Mouse (Mus musculus) MEL (cell line): Measurements from ENCODE around the gene Atp8a1. TPM values are rescaled to one million over a fixed set of nuclear protein-coding genes. Genes with fewer than 3 reads are reported as not detected.

Experiments used
- DNase-seq: peaks from one replicate; pipeline ENCODE4 v3.0.0; 2011; ENCODE audit warnings: low read depth, low spot score
- H3K27ac ChIP-seq: 2 replicates; pipeline ENCODE4 v1.5.1; 2012; ENCODE audit warnings: low read depth, mild to moderate bottlenecking, control low read depth, low read length, moderate library complexity; ENCODE audit not compliant: control insufficient read depth
- H3K27me3 ChIP-seq, 2 experiments: fragments of 150-350 bp in 1 of 2; sonication (generic) in 1 of 2; 2 replicates each; pipeline ENCODE4 v1.6.1; 2012; ENCODE audit warnings: low read length in 2 of 2, mild to moderate bottlenecking in 2 of 2, improper control_type of control experiment in 1 of 2, moderate library complexity in 1 of 2; ENCODE audit not compliant: insufficient read depth in 2 of 2, control insufficient read depth in 1 of 2
- H3K36me3 ChIP-seq, 2 experiments: 2 replicates each; pipeline ENCODE4 v1.6.1; 2012 to 2014; ENCODE audit warnings: low read length in 2 of 2, improper control_type of control experiment in 1 of 2, inconsistent platforms in 1 of 2, mild to moderate bottlenecking in 1 of 2; ENCODE audit not compliant: insufficient read depth in 2 of 2, control insufficient read depth in 1 of 2
- H3K4me1 ChIP-seq, 2 experiments: fragments of 150-350 bp in 1 of 2; sonication (generic) in 1 of 2; 2 replicates each; pipeline ENCODE4 v1.6.1; 2012; ENCODE audit warnings: low read length in 2 of 2, improper control_type of control experiment in 1 of 2, mild to moderate bottlenecking in 1 of 2; ENCODE audit not compliant: insufficient read depth in 2 of 2, control insufficient read depth in 1 of 2
- H3K4me3 ChIP-seq, 2 experiments: fragments of 150-350 bp in 1 of 2; sonication (generic) in 1 of 2; 2 replicates each; pipeline ENCODE4 v1.5.1; 2012; ENCODE audit warnings: low read depth in 2 of 2, low read length in 2 of 2, mild to moderate bottlenecking in 2 of 2, moderate library complexity in 2 of 2, control low read depth in 1 of 2, improper control_type of control experiment in 1 of 2; ENCODE audit not compliant: control insufficient read depth in 1 of 2, insufficient read depth in 1 of 2
- H3K79me2 ChIP-seq: 2 replicates; pipeline ENCODE4 v1.6.1; 2012; ENCODE audit warnings: mild to moderate bottlenecking, low read length, moderate library complexity; ENCODE audit not compliant: control insufficient read depth, poor library complexity, insufficient read depth
- H3K9ac ChIP-seq: 2 replicates; pipeline ENCODE4 v1.6.1; 2012; ENCODE audit warnings: low read depth, mild to moderate bottlenecking, control low read depth, low read length, moderate library complexity; ENCODE audit not compliant: control insufficient read depth, poor library complexity, severe bottlenecking
- H3K9me3 ChIP-seq: fragments of 150-350 bp; sonication (generic); replicated peaks from 2 replicates; pipeline ENCODE4 v1.6.1; 2012; ENCODE audit warnings: mild to moderate bottlenecking, low read length, improper control_type of control experiment, moderate library complexity; ENCODE audit not compliant: insufficient read depth
- BHLHE40 ChIP-seq: IDR thresholded peaks from 2 replicates; pipeline ENCODE4 v1.6.1; 2012; ENCODE audit warnings: low read depth, mild to moderate bottlenecking, inconsistent platforms, low read length, improper control_type of control experiment, borderline replicate concordance
- CTCF ChIP-seq, 3 experiments: IDR thresholded peaks in 2 of 3; conservative IDR thresholded peaks in 1 of 3; 2 replicates each; pipeline ENCODE4 v1.5.1; 2011 to 2012; ENCODE audit warnings: low read length in 3 of 3, low read depth in 2 of 3, mild to moderate bottlenecking in 2 of 3, improper control_type of control experiment in 1 of 3, inconsistent platforms in 1 of 3, mixed read lengths in 1 of 3, moderate library complexity in 1 of 3; ENCODE audit not compliant: control insufficient read depth in 1 of 3, insufficient read depth in 1 of 3, poor library complexity in 1 of 3, severe bottlenecking in 1 of 3
- E2F4 ChIP-seq: IDR thresholded peaks from 2 replicates; pipeline ENCODE4 v1.6.1; 2011; ENCODE audit warnings: low read depth, low read length, improper control_type of control experiment, borderline replicate concordance
- ELF1 ChIP-seq: IDR thresholded peaks from 2 replicates; pipeline ENCODE4 v1.6.1; 2014; ENCODE audit warnings: low read depth, mild to moderate bottlenecking, inconsistent platforms, low read length, improper control_type of control experiment, moderate library complexity
- ETS1 ChIP-seq: IDR thresholded peaks from 2 replicates; pipeline ENCODE4 v1.6.1; 2012; ENCODE audit warnings: low read depth, mild to moderate bottlenecking, inconsistent platforms, low read length, improper control_type of control experiment, moderate library complexity
- GABPA ChIP-seq: IDR thresholded peaks from 2 replicates; pipeline ENCODE4 v1.6.1; 2012; ENCODE audit warnings: low read depth, mild to moderate bottlenecking, inconsistent platforms, low read length, improper control_type of control experiment, moderate library complexity
- GATA1 ChIP-seq: IDR thresholded peaks from 2 replicates; pipeline ENCODE4 v1.6.1; 2011; ENCODE audit warnings: low read depth, low read length, improper control_type of control experiment
- JUND ChIP-seq: IDR thresholded peaks from 2 replicates; pipeline ENCODE4 v1.6.1; 2011; ENCODE audit warnings: low read depth, mild to moderate bottlenecking, improper control_type of control experiment, low read length
- KAT2A ChIP-seq: conservative IDR thresholded peaks from 2 replicates; pipeline ENCODE4 v1.6.1; 2012; ENCODE audit warnings: low read depth, low read length, improper control_type of control experiment, inconsistent platforms
- MAX ChIP-seq: IDR thresholded peaks from 2 replicates; pipeline ENCODE4 v1.6.1; 2011; ENCODE audit warnings: low read length, improper control_type of control experiment
- MAZ ChIP-seq: IDR thresholded peaks from 2 replicates; pipeline ENCODE4 v1.6.1; 2012; ENCODE audit warnings: low read depth, mild to moderate bottlenecking, inconsistent platforms, low read length, improper control_type of control experiment
- MEF2A ChIP-seq: IDR thresholded peaks from 2 replicates; pipeline ENCODE4 v1.6.1; 2014; ENCODE audit warnings: low read depth, mild to moderate bottlenecking, inconsistent platforms, low read length, improper control_type of control experiment; ENCODE audit not compliant: poor library complexity, insufficient replicate concordance, severe bottlenecking; ENCODE audit errors: extremely low read depth
- MXI1 ChIP-seq: IDR thresholded peaks from 2 replicates; pipeline ENCODE4 v1.6.1; 2011; ENCODE audit warnings: mild to moderate bottlenecking, low read depth, low read length, improper control_type of control experiment
- MYB ChIP-seq: IDR thresholded peaks from 2 replicates; pipeline ENCODE4 v1.6.1; 2011; ENCODE audit warnings: mild to moderate bottlenecking, low read depth, low read length, improper control_type of control experiment
- MYC ChIP-seq: IDR thresholded peaks from 2 replicates; pipeline ENCODE4 v1.6.1; 2011; ENCODE audit warnings: low read depth, mild to moderate bottlenecking, low read length, improper control_type of control experiment, moderate library complexity
- NELFE ChIP-seq: IDR thresholded peaks from 2 replicates; pipeline ENCODE4 v1.6.1; 2011; ENCODE audit warnings: low read depth, low read length, improper control_type of control experiment
- POLR2AphosphoS2 ChIP-seq: IDR thresholded peaks from 2 replicates; pipeline ENCODE4 v1.6.1; 2011; ENCODE audit warnings: low read length, improper control_type of control experiment
- POLR2AphosphoS5 ChIP-seq: IDR thresholded peaks from 2 replicates; pipeline ENCODE4 v1.6.1; 2012; ENCODE audit warnings: low read depth, borderline replicate concordance, mild to moderate bottlenecking, inconsistent platforms, low read length, moderate library complexity, mixed read lengths
- SIN3A ChIP-seq: IDR thresholded peaks from 2 replicates; pipeline ENCODE4 v1.6.1; 2012; ENCODE audit warnings: low read length, improper control_type of control experiment, inconsistent platforms
- SMC3 ChIP-seq: IDR thresholded peaks from 2 replicates; pipeline ENCODE4 v1.6.1; 2011; ENCODE audit warnings: low read depth, low read length, improper control_type of control experiment
- TAL1 ChIP-seq: IDR thresholded peaks from 2 replicates; pipeline ENCODE4 v1.6.1; 2012; ENCODE audit warnings: mild to moderate bottlenecking, inconsistent platforms, low read length, moderate library complexity, mixed read lengths
- TCF12 ChIP-seq: IDR thresholded peaks from 2 replicates; pipeline ENCODE4 v1.6.1; 2014; ENCODE audit warnings: low read depth, mild to moderate bottlenecking, inconsistent platforms, low read length, improper control_type of control experiment, moderate library complexity
- USF1 ChIP-seq: IDR thresholded peaks from 2 replicates; pipeline ENCODE4 v1.6.1; 2014; ENCODE audit warnings: low read depth, mild to moderate bottlenecking, inconsistent platforms, low read length, improper control_type of control experiment, moderate library complexity
- USF2 ChIP-seq, 2 experiments: IDR thresholded peaks; 2 replicates each; pipeline ENCODE4 v1.6.1; 2011 to 2012; ENCODE audit warnings: improper control_type of control experiment in 2 of 2, low read length in 2 of 2, borderline replicate concordance in 1 of 2, inconsistent platforms in 1 of 2, low read depth in 1 of 2, mild to moderate bottlenecking in 1 of 2; ENCODE audit not compliant: insufficient read depth in 1 of 2
- ZC3H11A ChIP-seq: IDR thresholded peaks from 2 replicates; pipeline ENCODE4 v1.6.1; 2012; ENCODE audit warnings: low read depth, mild to moderate bottlenecking, inconsistent platforms, low read length, improper control_type of control experiment
- ZKSCAN1 ChIP-seq: IDR thresholded peaks from 2 replicates; pipeline ENCODE4 v1.6.1; 2012; ENCODE audit warnings: low read depth, mild to moderate bottlenecking, inconsistent platforms, low read length, improper control_type of control experiment, moderate library complexity
- ZNF384 ChIP-seq: IDR thresholded peaks from 2 replicates; pipeline ENCODE4 v1.6.1; 2012; ENCODE audit warnings: low read depth, mild to moderate bottlenecking, inconsistent platforms, low read length, improper control_type of control experiment
- polyA plus RNA-seq, 2 experiments: library from polyadenylated mRNA; stranded (reverse) in 1 of 2; unstranded in 1 of 2; fragments of >175 nt in 1 of 2; fragments of >200 nt in 1 of 2; gene quantifications; 2 replicates each; pipeline versions ENCODE4 v1.2.1 to v1.2.4; 2012; ENCODE audit warnings: low replicate concordance in 2 of 2, low read depth in 1 of 2; ENCODE audit not compliant: insufficient read length in 2 of 2, insufficient read depth in 1 of 2, missing spikeins in 1 of 2
- total RNA-seq: library from RNA; depleted of rRNA; stranded (reverse); fragments of 300-350 nt; gene quantifications from 2 replicates; pipeline ENCODE4 v1.2.3, GENCODE M21; 2012

Atp8a1 gene
- total and polyA plus RNA-seq, 3 experiments, result 18.2 to 22.1 TPM; not detected in 1

DNA sequence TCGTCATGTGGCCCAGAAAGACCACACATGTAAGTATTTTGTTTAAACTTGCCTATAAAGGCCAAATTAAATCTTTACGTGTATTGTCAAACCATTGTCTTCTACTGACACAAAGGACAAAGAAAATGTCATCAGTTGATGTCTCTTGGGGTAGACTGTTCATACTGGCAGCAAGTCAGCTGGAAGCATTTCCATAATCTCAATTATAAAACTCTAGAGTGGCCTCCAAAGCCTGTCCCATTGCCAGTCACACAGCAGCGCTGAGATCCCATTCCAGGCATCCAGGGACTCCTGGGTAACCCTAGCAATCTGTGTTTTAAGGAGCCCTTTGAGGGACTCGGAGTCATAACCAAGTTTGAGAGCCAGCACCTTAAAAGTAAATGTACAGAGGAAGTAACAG, 48.9 kb downstream of the Atp8a1 start:
- DNase-seq, result no peak
- TF ChIP-seq CTCF (IDR thresholded peaks at IDR 0.05 in 2 of 3, conservative IDR thresholded peaks at IDR 0.05 in 1 of 3; ENCODE audit: control insufficient read depth in 1 of 3, insufficient read depth in 1 of 3, low read depth in 2 of 3, low read length in 3 of 3, poor library complexity in 1 of 3, severe bottlenecking in 1 of 3), result no peak
- no peak for TF ChIP-seq GABPA
- no peak for TF ChIP-seq POLR2AphosphoS2
- TF ChIP-seq NELFE, result no peak
- TF ChIP-seq MYC, result no peak
- TF ChIP-seq MEF2A, result no peak
- TF ChIP-seq ZC3H11A, result no peak
- TF ChIP-seq JUND, result no peak
- no peak for TF ChIP-seq MXI1
- TF ChIP-seq BHLHE40, result no peak
- no peak for TF ChIP-seq SMC3
- no peak for TF ChIP-seq MAZ
- no peak for TF ChIP-seq ELF1
- TF ChIP-seq USF2 (IDR thresholded peaks at IDR 0.05; ENCODE audit: borderline replicate concordance in 1 of 2, insufficient read depth in 1 of 2, low read depth in 1 of 2, low read length in 2 of 2), result no peak
- no peak for TF ChIP-seq TCF12
- no peak for TF ChIP-seq USF1
- TF ChIP-seq ETS1, result no peak
- Histone ChIP-seq H3K79me2 (no peaks in the 10 kb centered on the region), H3K9me3 (no peaks in the 10 kb centered on the region), H3K4me1 (peaks cover 9 to 16% of the 10 kb centered on the region in 2 experiments), H3K4me3 (no peak overlapping the region), H3K36me3 (peaks cover 2 to 18% of the 10 kb centered on the region in 2 experiments), H3K27me3 (no peaks in the 10 kb centered on the region), H3K9ac (no peak overlapping the region), H3K27ac (no peak overlapping the region)

DNA sequence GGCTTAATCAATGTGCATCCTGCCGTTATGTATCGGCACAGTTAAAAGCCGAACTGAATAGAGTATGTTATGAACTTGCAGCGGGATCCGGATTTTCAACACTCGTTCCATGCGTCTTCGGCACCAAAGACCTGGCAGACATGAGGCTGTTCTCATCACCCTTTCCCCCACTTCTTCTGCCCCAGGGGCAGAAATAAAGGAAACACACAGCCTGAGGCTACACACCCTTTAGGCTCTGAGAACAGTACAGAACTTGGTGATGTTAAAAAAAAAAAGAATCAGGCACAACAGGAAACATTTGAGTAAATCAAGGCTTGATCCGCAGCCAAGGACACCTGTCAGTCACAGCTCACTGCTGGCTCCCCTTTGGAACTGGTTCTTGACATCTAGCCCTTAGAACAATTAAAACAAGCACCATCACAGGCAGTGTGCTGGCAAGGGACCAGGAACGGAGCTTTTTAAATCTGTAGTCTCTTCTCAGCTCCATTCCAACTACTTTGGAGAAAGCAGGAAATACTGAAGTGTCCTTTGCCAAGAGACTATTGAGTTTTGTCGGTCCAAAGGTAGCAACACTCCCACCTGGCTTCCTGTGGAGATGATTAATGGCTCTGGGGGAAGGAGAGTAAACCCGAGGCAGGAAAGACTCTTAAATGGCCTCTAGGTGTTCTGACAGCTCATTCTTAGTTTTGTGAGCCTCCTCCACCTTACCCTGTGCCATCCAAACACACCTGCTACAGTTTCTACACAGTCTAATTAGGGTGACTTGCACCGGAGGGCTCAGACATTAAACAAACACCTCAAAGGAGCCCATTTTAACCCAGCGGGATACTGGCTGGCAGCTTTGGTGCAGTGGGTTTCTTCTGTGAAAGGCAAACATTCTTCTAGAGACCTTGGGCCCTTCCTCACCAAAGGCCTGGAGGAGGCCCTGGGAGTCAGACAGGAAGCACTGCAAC, 50.0 kb downstream of the Atp8a1 start:
- Histone ChIP-seq H3K36me3 (peaks cover 2 to 8% of the 10 kb centered on the region in 2 experiments), H3K27me3 (no peaks in the 10 kb centered on the region), H3K9ac (no peak overlapping the region), H3K27ac (no peak overlapping the region), H3K79me2 (no peaks in the 10 kb centered on the region), H3K9me3 (no peaks in the 10 kb centered on the region), H3K4me3 (no peak overlapping the region), H3K4me1 (peaks cover 3 to 5% of the 10 kb centered on the region in 2 experiments)
- TF ChIP-seq SIN3A (no peak), ZKSCAN1 (no peak), ZNF384 (no peak), MYB (no peak), BHLHE40 (no peak), MXI1 (no peak), MYC (no peak), MAX (no peak), TAL1 (no peak), ZC3H11A (no peak), E2F4 (no peak), POLR2AphosphoS5 (no peak), GATA1 (no peak), MEF2A (no peak), KAT2A (no peak), NELFE (no peak)
- no peak for DNase-seq
